Mouse (Mus musculus): ENCODE measurements around the gene Ankrd13d. TPM values are rescaled to one million over a fixed set of nuclear protein-coding genes. Genes with fewer than 3 reads are reported as not detected.

Ankrd13d gene
- total RNA-seq, 2 experiments from 2014 or later: 1.0 to 1.4 TPM

DNA sequence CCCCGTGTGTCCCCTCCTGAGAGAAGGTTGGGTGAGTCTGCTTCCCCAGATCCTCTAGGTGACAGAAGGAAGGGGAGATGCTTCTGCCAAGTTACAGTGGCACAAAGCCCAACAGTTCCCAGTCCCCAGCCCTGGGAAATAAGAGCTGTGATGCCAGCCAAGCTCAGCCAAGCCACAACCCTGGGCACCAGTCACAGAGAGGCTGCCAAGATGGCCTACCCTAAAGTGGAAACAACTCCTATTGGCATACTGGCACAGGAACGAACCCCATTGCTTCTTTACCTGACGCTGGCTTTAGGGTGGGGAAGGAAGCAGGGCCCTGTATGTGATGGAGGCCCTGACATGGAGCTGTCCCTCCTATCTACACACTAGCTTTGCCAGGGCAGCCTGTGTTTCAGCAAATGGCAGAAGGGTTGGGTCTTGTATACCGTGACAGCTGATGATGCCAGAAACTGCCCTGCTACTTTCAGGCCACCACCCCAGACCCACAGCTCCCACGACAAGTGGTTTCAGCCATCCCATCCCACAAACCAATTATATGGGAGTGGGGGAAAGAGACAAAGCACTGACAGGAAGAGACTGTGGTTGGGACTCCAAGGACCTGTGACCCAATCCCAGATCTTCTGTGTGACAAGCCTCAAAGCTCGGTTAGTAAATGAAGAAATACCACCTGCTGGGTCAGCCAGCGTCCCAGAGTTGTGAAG is 20.2 kb upstream of the Ankrd13d start:
- intact Hi-C loops (cut with DNase I): no loop called here
- DNase-seq: peak; percentile 60 to 75

DNA sequence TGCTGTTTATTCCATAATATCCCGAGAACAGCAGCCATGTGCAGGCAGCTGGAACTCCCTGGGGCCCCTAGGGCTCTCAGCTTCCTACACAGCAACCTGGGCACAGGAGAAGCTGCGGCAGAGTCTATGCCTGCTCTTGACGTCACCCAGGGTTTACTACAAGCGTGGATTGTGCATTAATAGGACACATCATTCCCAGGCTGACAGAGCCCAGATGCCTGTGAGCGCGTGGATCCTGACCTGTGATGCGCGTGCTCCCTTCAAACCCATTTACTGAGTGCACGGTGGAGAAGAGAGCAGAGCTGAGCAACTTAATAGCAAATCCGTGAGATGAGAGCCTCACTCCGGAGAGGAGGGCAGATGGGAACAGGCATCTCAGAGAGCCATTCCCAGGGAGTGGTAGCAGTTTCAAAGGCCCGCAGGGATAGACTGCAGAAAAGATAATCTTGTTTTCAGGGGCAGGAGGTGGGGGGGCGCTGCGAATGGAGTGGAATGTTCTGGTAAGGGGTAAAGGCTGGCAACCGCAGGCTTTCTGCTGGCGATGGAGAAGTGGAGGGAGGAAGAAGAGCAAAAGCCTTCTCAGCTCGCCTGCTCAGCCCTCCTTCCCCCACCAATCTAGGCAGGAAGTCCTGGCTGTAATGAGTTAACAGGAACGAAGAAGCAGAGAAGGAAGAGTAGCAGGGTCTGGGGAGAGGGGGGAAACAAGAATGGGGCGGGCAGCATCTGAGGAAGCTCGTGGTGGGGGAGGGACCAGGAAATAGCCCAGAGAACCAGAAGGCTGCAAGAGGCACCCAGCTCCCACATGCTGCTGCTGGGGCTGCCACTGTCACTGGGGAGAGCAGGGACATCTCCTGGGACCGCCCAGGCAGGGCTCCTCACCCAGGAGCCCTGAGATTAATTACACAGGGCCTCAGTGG is 19.1 kb upstream of the Ankrd13d start:
- intact Hi-C loops (cut with DNase I): no loop called here

DNA sequence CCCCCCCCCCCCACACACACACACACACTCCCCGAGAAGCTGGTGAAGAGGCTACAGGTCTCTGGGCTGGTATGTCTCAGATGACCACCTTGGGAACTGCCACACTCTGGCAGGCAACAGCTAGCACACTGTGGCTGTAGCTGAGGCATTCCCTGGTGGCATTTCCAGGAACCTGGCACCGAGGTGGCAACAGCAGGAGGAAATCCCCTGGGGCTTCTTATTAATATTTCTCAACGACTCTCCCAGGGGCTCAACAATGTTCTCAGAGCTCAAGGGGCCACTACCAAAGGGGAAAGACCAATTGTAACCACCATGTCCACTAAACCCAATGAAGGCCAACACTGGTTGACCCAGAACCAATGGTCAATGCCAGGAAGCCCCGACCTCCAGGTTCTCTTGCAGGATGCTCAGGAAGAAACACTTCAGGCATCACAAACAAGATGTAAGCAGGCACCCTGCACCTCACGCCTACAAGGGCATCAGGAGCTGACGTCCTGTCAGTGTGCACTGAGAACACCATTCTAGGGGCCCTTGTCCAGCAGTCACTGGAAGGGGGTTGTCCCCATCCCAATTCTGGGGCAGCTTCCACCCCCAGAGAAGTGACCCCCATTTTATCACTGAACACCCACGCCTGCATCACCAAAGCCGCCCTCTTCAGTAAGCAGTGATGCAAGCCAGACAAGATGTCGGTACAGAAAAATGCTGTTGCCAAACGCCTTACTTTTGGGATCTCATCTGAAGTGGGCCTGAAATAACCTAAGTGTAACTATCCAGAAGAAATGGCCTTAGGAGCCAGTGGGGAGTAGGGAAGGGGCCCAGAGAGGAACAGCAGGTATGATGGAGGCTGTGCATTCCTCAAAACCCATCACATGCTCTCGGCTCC is 18.2 kb upstream of the Ankrd13d start:
- DNase-seq: no peak

More for the DNA sequence above, 19.1 kb upstream of the Ankrd13d start:
- peak; percentile 47 to 56 for DNase-seq

DNA sequence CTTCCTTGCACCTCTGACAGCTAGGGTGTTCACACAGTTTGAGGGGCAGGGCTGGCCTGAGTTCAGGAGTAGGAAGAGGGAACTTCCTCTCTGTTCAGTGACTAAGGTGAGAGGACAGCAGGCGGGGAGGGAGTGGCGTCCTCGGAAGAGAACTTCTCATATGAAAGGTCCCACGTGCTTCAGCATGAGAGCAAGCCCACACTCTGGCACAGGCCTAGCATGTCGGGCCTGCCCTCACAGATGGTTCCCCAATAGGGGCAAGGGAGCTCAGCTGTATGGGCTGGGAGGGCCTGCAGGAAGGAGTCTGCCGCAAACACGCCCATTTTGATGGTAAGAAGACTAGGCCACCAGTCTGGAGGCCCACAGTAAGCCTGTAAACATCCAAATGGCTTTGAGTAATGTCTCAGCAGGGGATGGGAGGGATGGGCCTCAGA is 17.4 kb upstream of the Ankrd13d start:
- intact Hi-C loops (cut with DNase I): no loop called here
- DNase-seq: peak in 1 of 2 experiments; percentile 38

More for the DNA sequence above, 18.2 kb upstream of the Ankrd13d start:
- intact Hi-C loops (cut with DNase I): no loop called here

DNA sequence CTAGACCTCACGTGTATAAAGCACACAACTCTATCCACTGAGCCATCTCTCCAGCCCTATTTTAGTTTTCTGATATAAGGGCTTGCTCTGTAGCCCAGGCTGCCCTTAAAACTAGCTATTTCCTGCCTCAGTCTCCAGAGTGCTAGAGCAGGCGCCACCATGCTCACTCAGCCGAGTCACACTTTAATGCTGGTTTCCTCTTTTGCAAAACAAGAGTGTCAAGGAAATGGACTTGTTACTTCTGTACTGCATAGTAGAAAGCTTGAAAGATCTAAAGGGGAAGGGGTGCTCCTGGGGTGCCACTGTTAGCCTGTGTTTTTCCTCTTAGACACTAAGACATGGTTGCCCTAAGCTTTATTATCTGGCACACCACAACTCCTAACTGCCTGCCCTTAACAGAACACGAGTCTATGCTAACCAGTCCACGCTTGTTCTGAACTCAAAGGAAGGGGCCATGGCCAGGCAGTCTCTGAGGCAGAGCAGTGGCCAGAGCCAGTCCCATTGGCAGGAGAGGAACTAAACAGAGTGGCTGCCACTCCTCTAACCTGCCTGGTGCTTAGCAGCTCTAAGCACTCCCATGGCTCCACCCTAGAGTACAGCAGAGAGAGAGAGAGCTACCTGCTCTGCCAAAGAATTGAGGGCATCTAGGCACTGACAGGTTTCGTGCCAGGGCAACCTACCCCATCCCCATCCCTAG is 16.8 kb upstream of the Ankrd13d start:
- intact Hi-C loops (cut with DNase I): no loop called here
- no peak for DNase-seq

DNA sequence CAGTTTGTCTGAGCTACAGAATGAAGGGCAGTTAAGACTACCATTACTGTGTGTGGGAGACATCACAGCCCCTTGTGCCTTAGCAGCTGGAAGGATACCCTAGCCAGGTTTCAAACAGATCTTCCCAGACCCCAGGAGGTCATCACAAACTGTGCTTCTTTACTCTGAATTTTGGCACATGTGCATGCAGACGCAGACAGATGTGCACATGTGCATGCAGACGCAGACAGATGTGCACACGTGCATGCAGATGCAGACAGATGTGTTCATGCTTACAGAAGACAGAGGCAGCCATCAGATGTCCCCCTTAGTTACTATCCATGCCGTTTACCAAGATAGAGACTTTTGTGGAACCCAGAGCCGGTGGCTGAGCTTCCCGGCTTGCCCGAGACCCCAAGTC is 16.2 kb upstream of the Ankrd13d start:
- intact Hi-C loops (cut with DNase I): no loop called here
- no peak for DNase-seq

DNA sequence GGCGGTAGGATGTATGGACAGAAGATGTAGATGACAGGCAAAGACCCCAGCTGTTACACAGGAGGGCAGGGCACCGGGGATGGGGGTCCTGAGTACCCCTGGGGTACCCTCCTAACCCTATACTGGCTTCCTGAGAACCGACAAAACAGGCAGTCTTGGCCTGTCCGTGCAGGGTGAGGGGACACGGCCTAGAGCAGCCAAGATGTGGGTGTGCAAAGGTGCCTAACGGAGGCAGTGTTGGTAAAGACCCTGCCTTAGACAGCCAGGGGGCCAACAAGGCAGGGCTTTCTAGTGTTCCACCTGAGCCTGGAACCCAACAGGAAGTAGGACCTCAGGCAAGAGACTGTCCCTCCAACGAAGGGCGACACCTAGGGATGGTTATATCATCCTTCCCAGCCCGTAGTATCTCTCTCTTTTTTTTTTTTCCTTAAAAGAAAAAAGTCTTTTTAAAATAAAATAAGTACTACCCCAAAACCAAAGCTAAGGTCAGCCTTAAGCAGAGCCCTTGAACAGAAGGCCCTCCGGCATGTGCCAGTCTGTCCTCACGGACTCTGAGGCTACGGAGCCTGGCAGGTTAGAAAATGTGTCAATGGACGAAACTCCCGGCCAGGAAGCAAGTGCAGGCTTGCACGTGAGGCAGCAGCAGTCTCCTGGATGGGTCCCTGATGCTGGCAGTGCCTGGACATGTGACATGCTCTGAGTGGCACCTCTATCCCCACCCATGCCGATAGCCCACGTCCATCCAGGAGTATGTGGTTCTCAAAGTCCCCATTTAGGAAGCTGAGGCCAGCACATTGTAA is 15.6 kb upstream of the Ankrd13d start:
- DNase-seq: no peak
- intact Hi-C loops (cut with DNase I): no loop called here

DNA sequence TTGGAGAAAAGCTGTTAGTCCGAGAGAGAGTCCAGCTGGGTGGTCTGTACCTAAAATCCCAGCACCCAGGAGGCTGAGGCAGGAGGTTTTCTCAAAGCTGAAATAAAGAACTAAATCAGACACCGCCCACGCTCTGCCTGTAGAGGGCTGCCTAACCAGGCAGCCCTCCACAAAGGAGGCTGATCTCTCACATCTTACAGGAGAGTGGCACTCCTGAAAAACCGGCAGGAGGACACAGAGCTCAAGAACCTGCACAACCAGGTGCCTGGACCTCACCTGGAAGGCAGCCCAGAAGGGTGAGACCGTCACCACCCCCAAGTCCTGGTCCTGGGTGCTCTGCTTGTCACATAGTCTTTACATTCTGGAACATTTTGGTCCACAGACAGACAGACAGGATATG is 14.9 kb upstream of the Ankrd13d start:
- no peak for DNase-seq
- intact Hi-C loops (cut with DNase I): no loop called here

DNA sequence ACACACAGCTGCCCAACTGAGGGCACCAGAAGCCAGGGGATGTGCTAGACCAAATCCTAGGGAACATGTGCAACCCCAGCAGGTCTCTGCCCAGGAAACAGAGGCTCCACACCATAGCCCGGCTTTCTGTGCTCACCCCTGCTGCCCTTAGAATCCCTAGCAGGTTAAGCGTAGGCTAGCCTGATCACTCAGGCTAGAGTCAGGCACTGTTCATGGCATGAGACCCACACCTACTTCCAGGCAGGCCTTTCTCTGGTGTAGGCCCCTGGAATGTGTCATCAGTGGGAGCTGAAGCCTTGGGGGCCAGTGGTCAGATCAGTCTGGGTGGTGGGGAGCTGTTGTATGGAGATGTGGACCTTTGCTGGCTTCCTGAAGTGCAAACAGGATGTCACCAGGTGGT is 13.7 kb upstream of the Ankrd13d start:
- intact Hi-C loops (cut with DNase I): no loop called here
- DNase-seq: no peak

DNA sequence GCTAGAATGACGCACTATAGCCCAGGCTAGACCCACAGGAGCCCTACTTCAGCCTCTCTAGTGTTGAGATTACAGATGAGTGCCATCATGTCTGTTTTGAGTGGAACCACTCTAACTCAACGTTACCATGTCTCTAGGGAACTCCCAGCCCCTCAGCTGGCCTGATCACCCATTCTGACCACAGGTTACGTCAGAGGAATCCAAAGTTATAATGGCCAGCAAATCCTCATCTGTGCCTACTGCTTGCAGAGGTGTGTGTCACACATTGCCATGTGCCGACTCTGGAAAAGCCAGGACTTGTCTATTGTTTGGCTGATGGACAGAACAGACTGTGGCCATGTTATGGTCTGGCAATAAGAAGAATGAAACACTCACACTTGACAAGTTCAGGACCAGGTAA is 12.5 kb upstream of the Ankrd13d start:
- intact Hi-C loops (cut with DNase I): no loop called here
- no peak for DNase-seq

DNA sequence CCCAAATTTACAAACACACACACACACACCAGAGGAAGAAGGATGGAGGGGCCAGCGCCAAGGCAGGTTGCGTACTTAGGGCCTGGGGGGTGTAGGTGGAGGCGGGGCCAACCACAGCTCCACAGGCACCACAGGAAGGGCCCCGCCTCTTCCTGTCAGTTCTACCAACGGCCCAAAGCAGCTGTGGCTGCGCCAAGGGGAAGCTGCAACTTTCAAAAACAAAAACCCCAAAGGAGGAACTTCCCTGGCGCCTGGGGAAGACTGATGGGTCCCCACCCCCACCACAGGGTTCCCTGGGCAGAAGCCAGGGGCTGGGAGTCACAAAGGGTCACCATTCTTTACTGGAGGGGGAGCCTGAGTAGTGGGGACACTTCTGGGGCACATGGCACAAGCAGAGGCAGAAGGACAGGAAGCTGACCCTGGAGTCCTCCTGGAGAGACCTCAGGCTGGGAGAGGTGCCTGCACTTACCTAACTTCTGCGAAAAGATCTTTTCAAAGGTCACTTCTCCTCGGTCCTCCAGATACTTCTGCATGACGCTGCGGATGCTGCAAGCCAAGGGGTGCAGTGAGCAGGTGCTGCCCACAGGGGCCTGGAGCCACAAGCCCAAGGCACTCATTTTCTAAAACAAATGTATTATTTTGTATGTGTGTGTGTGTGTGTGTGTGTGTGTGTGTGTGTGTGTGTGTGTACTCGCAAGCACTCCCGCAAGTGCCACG is 11.6 kb upstream of the Ankrd13d start:
- intact Hi-C loops (cut with DNase I): no loop called here
- peak; percentile 69 to 71 for DNase-seq

DNA sequence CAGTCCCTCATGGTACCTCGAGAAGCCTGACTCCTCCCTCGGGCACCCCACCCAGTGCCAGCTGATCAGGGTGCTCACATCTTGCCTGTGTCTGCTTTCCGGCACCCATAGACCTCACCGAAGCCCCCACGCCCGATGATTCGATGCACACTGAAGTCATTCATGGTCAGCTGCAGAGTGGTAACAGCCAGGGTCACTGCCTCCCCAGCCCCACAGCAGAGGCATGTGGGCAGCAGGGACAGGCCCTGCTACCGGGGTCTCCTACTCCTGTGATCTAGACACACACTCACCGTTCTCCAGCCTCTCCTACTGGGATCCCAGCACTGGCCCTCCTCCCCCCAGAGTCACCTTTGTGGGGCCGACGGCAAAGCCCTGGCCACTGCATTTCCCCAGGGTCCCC is 8.2 kb upstream of the Ankrd13d start:
- intact Hi-C loops (cut with DNase I): no loop called here
- no peak for DNase-seq

DNA sequence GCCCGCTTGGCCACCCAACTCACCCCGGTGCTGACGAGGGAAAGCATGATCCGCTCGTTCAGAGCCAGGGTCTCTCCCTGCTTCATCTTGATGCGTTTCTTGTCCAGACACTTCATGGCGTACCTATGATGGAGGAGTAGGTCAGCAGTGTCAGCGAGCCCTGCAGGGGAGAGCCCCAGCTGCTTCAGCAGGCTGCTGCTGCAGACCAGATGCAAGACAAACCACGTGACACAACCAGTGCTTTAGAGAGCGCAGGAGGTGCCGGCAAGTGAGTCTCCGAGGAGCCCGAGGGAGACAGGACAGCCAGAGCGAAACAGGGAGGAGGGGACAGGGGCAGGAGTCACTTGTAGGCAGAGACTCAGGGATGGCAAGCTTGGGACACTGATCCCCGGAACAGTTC is 7.8 kb upstream of the Ankrd13d start:
- intact Hi-C loops (cut with DNase I): no loop called here
- no peak for DNase-seq

DNA sequence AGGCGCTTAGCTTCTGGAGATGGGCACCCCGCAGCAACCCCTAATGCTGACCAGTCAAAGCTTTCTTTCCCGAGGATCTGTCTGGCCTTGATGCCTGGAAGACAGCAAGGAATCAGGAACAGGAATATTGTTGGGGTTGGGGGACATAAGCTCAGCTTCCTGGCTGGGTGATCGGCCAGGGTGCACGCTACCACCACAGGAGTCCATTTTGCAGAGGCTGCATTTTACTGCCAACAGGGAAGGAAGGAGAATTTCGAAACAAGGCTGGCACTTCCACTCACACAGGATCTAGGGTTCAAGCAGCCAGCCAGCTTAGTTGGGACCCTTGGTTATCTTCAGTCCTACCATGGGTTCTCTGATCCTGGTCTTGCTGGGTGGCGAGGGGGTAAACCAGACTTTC is 716 bp upstream of the Ankrd13d start:
- intact Hi-C loops (cut with DNase I): loop anchor here (1.0 kb wide), 1 partner anchor 24 kb away; no protein-coding TSS in a partner anchor
- no peak for DNase-seq

DNA sequence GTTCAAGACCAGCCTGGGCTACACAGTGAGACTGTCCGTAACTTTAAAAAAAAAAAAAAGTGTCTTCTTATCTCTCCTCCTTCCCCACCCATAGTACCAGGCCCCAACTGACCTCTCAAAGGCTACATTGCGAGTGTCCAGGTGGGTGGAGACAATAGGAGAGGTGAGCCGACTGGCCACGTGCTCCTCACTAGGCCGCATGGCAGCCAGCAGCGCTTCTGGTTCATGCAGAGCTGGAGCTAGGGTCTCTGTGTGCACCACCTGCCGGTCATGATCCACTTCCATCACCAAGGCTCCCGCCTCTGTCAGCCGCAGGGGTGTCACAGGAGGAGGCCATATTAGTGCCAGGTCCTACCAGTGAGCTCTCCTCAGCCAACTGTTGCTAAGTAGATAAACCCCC is 2.5 kb downstream of the Ankrd13d start:
- intact Hi-C loops (cut with DNase I): no loop called here
- DNase-seq: no peak

DNA sequence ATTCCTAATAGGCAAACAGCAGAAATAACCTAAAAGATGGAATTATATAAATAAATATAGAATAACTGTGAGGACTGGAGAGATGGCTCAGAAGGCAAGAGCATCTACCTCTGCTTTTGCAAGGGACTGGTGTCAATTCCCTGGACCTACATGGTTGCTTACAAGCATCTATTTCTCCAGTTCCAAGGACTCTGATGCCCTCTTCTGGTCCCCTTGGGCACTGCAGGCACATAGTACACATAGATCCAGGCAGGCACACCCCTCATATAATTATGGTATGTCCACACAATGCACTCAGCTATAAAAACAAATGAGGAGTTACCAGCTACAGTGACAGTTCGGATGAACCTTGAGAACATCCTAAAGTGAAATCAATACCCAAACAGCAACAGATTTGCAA is 3.5 kb downstream of the Ankrd13d start:
- intact Hi-C loops (cut with DNase I): no loop called here
- DNase-seq: no peak

DNA sequence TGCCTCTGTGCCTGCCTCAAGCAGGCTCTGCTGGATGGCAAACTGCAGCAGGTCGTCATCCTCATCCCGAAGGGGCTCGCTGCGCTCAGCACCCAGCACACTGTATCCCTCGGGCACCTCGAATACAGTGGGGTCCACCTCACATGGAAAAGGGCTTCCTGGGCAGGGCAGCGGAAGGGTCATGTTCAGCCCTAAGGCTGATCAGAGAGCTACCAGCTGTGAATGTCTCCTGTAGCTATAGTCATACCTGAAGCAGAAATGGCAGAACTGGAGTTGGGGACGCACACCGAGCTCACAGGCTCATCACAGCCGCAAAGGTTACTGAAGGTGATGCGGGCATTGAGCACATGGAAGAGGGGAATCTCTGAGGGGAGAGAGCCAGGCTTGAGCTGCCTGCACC is 12.0 kb downstream of the Ankrd13d start:
- DNase-seq: no peak
- intact Hi-C loops (cut with DNase I): no loop called here

DNA sequence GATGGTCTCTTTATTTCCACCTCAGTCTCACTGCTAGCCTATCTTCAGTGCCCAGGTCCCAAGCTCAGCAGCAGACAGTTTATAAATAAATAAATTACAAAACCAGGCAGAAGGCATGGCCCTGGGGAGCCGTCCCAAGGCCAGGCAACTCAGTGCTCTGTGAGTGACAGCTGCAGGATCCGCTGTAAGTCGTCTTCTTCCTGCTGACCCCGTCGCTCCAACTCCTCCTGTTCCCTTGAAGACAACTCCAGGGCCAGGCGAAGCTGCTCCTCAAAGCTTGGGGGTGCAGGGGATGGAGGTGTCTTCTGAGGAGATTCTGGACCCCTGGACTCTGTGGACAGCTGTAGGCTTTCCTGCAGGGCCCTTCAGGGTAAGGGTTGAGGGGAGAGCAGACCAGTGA is 12.8 kb downstream of the Ankrd13d start:
- DNase-seq: no peak
- intact Hi-C loops (cut with DNase I): no loop called here
